Mouse (Mus musculus) kidney, adult 2 months (tissue): ENCODE data around the gene Spdye4a. TPM values are rescaled to one million over a fixed set of nuclear protein-coding genes. Genes with fewer than 3 reads are reported as not detected.
A peak's percentile ranks its signal among the peaks of the same experiment; 100 is the strongest.
"Not testable (repeated sequence)": the region's sequence is repeated elsewhere in the genome, so short reads cannot be mapped to it uniquely, and the experiment has no call there.

Experiments
- DNase-seq: peaks from one replicate; pipeline ENCODE4 v3.0.0; 2021
- H3K27ac ChIP-seq: fragments of 200-500 bp; 2 replicates; pipeline ENCODE4 v1.5.1; 2012; ENCODE audit warnings: low read depth, low read length, control low read depth, inconsistent platforms; ENCODE audit not compliant: insufficient read depth
- H3K27me3 ChIP-seq: fragments of 200-500 bp; replicated peaks from 2 replicates; pipeline ENCODE4 v1.6.1; 2012; ENCODE audit warnings: mild to moderate bottlenecking, moderate library complexity, low read length, inconsistent platforms; ENCODE audit not compliant: control insufficient read depth, insufficient read depth
- H3K36me3 ChIP-seq: fragments of 200-500 bp; 2 replicates; pipeline ENCODE4 v1.6.1; 2012; ENCODE audit warnings: mild to moderate bottlenecking, moderate library complexity, low read length, inconsistent platforms; ENCODE audit not compliant: control insufficient read depth, insufficient read depth
- H3K4me1 ChIP-seq: fragments of 200-500 bp; 2 replicates; pipeline ENCODE4 v1.6.1; 2011; ENCODE audit warnings: low read length; ENCODE audit not compliant: control insufficient read depth, insufficient read depth
- H3K4me3 ChIP-seq: fragments of 200-500 bp; 2 replicates; pipeline ENCODE4 v1.5.1; 2011; ENCODE audit warnings: mild to moderate bottlenecking, low read depth, low read length, control low read depth; ENCODE audit not compliant: insufficient read depth
- CTCF ChIP-seq: fragments of 200-500 bp; conservative IDR thresholded peaks from 2 replicates; pipeline ENCODE4 v1.5.1; 2011; ENCODE audit warnings: low read depth, mild to moderate bottlenecking, control low read depth, low read length, moderate library complexity, mixed read lengths; ENCODE audit not compliant: insufficient read depth, insufficient read length
- POLR2A ChIP-seq: fragments of 200-500 bp; IDR thresholded peaks from one replicate; pipeline ENCODE4 v1.6.1; 2011; ENCODE audit warnings: low read depth, low read length, control low read depth
- WGBS: fragments of 180-500 bp; shearing (Covaris S2); methylation state at CpG from one replicate; pipeline ENCODE4 v1.1.7; 2018; 5-methylcytosine and 5-hydroxymethylcytosine counted together
- polyA plus RNA-seq: library from polyadenylated mRNA; depleted of rRNA; stranded (reverse); fragments of >200 nt; gene quantifications from 2 replicates; pipeline ENCODE4 v1.2.3, GENCODE M21; 2012

The Spdye4a gene
- polyA plus RNA-seq, 1 experiment = 0.08 TPM

GRCm38 (mm10) chr5:143235028-143235693, 8.5 kb upstream of the Spdye4a start, which contains the start of gene Zfp12:
Gene Zfp12, plus strand, starts transcription at chr5:143235163.
- Histone ChIP-seq H3K27me3 (no peaks in the 10 kb centered on the region), H3K27ac (peak within 1 kb of the TSS; percentile 36), H3K36me3 (no peaks in the 10 kb centered on the region; the same call in 1 of the 2 replicates), H3K4me1 (peaks cover 4% of the 10 kb centered on the region), H3K4me3 (peak within 1 kb of the TSS; percentile 73)
- DNase-seq = peak; percentile 98
- under 1% methylated on average over 58 of the region's 58 CpGs for WGBS
- TF ChIP-seq CTCF (peak; percentile 43; the same call in 1 of the 2 replicates), POLR2A (peak; percentile 79)

- H3K4me1 ChIP-seq = no peaks in the 10 kb centered on the region
- no peaks in the 10 kb centered on the region for H3K36me3 ChIP-seq
- TF ChIP-seq POLR2A = no peak
- TF ChIP-seq CTCF = no peak
- no peak overlapping the region for H3K4me3 ChIP-seq
- 87% methylated on average over 1 of the region's 1 CpGs for WGBS
- H3K27me3 ChIP-seq = no peaks in the 10 kb centered on the region
- no peak overlapping the region for H3K27ac ChIP-seq
- DNase-seq = no peak
Measured at GRCm38 (mm10) chr5:143222287-143222686, 4.4 kb downstream of the Spdye4a start.

GRCm38 (mm10) chr5:143220996-143221395, 5.7 kb downstream of the Spdye4a start:
- no peak for TF ChIP-seq CTCF
- no peak for TF ChIP-seq POLR2A
- Histone ChIP-seq H3K4me1 (no peaks in the 10 kb centered on the region), H3K4me3 (no peak overlapping the region), H3K27ac (no peak overlapping the region), H3K36me3 (no peaks in the 10 kb centered on the region), H3K27me3 (no peaks in the 10 kb centered on the region)
- no peak for DNase-seq
- WGBS = 83% methylated on average over 5 of the region's 5 CpGs

- H3K27me3 ChIP-seq = no peaks in the 10 kb centered on the region; the same call in 1 of the 2 replicates
- H3K36me3 ChIP-seq = no peaks in the 10 kb centered on the region
- no peaks in the 10 kb centered on the region for H3K4me1 ChIP-seq
- TF ChIP-seq POLR2A (no peak), CTCF (no peak)
- WGBS = 50% methylated on average over 2 of the region's 2 CpGs
- no peak overlapping the region for H3K27ac ChIP-seq
- no peak for DNase-seq
- no peak overlapping the region for H3K4me3 ChIP-seq
Measured at GRCm38 (mm10) chr5:143213832-143214231, 12.9 kb downstream of the Spdye4a start.

GRCm38 (mm10) chr5:143205015-143205414, 21.7 kb downstream of the Spdye4a start:
- no peak for DNase-seq
- no peaks in the 10 kb centered on the region for H3K27me3 ChIP-seq
- H3K4me1 ChIP-seq = no peaks in the 10 kb centered on the region
- no peak overlapping the region for H3K27ac ChIP-seq
- TF ChIP-seq CTCF (peak; percentile 32; the same call in 1 of the 2 replicates), POLR2A (no peak)
- H3K36me3 ChIP-seq = no peaks in the 10 kb centered on the region
- 80% methylated on average over 3 of the region's 3 CpGs for WGBS
- no peak overlapping the region for H3K4me3 ChIP-seq

GRCm38 (mm10) chr5:143196506-143196905, 30.2 kb downstream of the Spdye4a start:
- DNase-seq = no peak
- TF ChIP-seq POLR2A = no peak
- no peak for TF ChIP-seq CTCF
- Histone ChIP-seq H3K36me3 (no peaks in the 10 kb centered on the region), H3K4me1 (no peaks in the 10 kb centered on the region), H3K27ac (no peak overlapping the region), H3K4me3 (no peak overlapping the region), H3K27me3 (no peaks in the 10 kb centered on the region)
- WGBS = 87% methylated on average over 4 of the region's 4 CpGs

- Histone ChIP-seq H3K4me3 (no peak overlapping the region), H3K36me3 (no peaks in the 10 kb centered on the region), H3K4me1 (no peaks in the 10 kb centered on the region), H3K27me3 (no peaks in the 10 kb centered on the region), H3K27ac (no peak overlapping the region)
- DNase-seq = no peak
- 58% methylated on average over 2 of the region's 2 CpGs for WGBS
- no peak for TF ChIP-seq POLR2A
- no peak for TF ChIP-seq CTCF
Measured at GRCm38 (mm10) chr5:143195166-143195565, 31.5 kb downstream of the Spdye4a start.

- not testable (repeated sequence) for DNase-seq, H3K4me3 ChIP-seq, H3K27me3 ChIP-seq, H3K36me3 ChIP-seq, H3K27ac ChIP-seq, H3K4me1 ChIP-seq
- 56% methylated on average over 8 of the region's 8 CpGs for WGBS
Measured at GRCm38 (mm10) chr5:143194747-143195146, 31.9 kb downstream of the Spdye4a start.
